Mouse (Mus musculus) adrenal gland, postnatal 10 days (tissue): ENCODE results near the gene Bend7. TPM values are rescaled to one million over a fixed set of nuclear protein-coding genes. Genes with fewer than 3 reads are reported as not detected.

Experiments used
- DNase-seq: peaks from one replicate; pipeline ENCODE4 v3.0.0; 2021; ENCODE audit warnings: mixed read lengths
- long read RNA-seq, 2 experiments: library from polyadenylated mRNA; stranded (forward); transcript quantifications; one replicate each; pipeline ENCODE4 v2.0.0; 2021
- total RNA-seq, 2 experiments: library from RNA; stranded (reverse); gene quantifications; 2 replicates each; pipeline ENCODE4 v1.2.3; 2021

The Bend7 gene
- 10 to 100 TPM; 14.5 to 17.6 TPM for total RNA-seq
- long read RNA-seq, experiment 1, transcript Bend7-201 (9 exons, 2,302 nt) = major isoform, 5 of 14 reads
- long read RNA-seq, experiment 1, partial matches to known transcripts = 5 of 14 reads
- long read RNA-seq, experiment 1, other reads (novel, unspliced or antisense) = 4 of 14 reads
- long read RNA-seq, experiment 2, partial matches to known transcripts = 3 of 8 reads
- long read RNA-seq, experiment 2, other reads (novel, unspliced or antisense) = 1 of 8 reads

- DNase-seq = peak; percentile 64
These were observed at the start of gene Bend7 for GRCm38 (mm10) chr2:4717769-4718661. Gene Bend7, plus strand, starts transcription at chr2:4717831.

- DNase-seq = peak; percentile 18
These were observed 49.0 kb upstream of the Bend7 start for GRCm38 (mm10) chr2:4668626-4669025.

- no peak for DNase-seq
These were observed 47.9 kb upstream of the Bend7 start for GRCm38 (mm10) chr2:4669701-4670100.

GRCm38 (mm10) chr2:4671636-4672035 lies 46.0 kb upstream of the Bend7 start:
- DNase-seq = no peak

GRCm38 (mm10) chr2:4679886-4680285 lies 37.7 kb upstream of the Bend7 start:
- no peak for DNase-seq

- no peak for DNase-seq
These were observed 6.4 kb upstream of the Bend7 start for GRCm38 (mm10) chr2:4711262-4711661.

- peak; percentile 83 for DNase-seq
These were observed 406 bp upstream of the Bend7 start for GRCm38 (mm10) chr2:4717081-4717768.

GRCm38 (mm10) chr2:4723088-4723487 lies 5.5 kb downstream of the Bend7 start:
- no peak for DNase-seq

GRCm38 (mm10) chr2:4730161-4730560 lies 12.5 kb downstream of the Bend7 start:
- DNase-seq = no peak

- no peak for DNase-seq
These were observed 16.3 kb downstream of the Bend7 start for GRCm38 (mm10) chr2:4733971-4734370.

- peak; percentile 49 for DNase-seq
These were observed 18.6 kb downstream of the Bend7 start for GRCm38 (mm10) chr2:4736095-4736797.

GRCm38 (mm10) chr2:4736798-4737155 lies 19.1 kb downstream of the Bend7 start:
- no peak for DNase-seq

GRCm38 (mm10) chr2:4751918-4752317 lies 34.3 kb downstream of the Bend7 start:
- DNase-seq = no peak

- DNase-seq = no peak
These were observed 38.1 kb downstream of the Bend7 start for GRCm38 (mm10) chr2:4755716-4756115.

- no peak for DNase-seq
These were observed 39.6 kb downstream of the Bend7 start for GRCm38 (mm10) chr2:4757218-4757617.

- no peak for DNase-seq
These were observed 43.1 kb downstream of the Bend7 start for GRCm38 (mm10) chr2:4760741-4761140.

GRCm38 (mm10) chr2:4761906-4762305 lies 44.3 kb downstream of the Bend7 start:
- DNase-seq = no peak

GRCm38 (mm10) chr2:4764071-4764470 lies 46.4 kb downstream of the Bend7 start:
- peak; percentile 26 for DNase-seq

- DNase-seq = no peak
These were observed 52.7 kb downstream of the Bend7 start for GRCm38 (mm10) chr2:4770376-4770775.

GRCm38 (mm10) chr2:4773911-4774310 lies 56.3 kb downstream of the Bend7 start:
- DNase-seq = no peak

GRCm38 (mm10) chr2:4777291-4777690 lies 59.7 kb downstream of the Bend7 start:
- no peak for DNase-seq

- no peak for DNase-seq
These were observed 64.0 kb downstream of the Bend7 start for GRCm38 (mm10) chr2:4781641-4782040.
